Mouse (Mus musculus): ENCODE measurements around the gene Tarbp2.

The Tarbp2 gene

GRCm38 (mm10) chr15:102502254-102502840 is 15.6 kb upstream of the Tarbp2 start:
- Histone ChIP-seq H3K4me3 (replicated peaks; ENCODE audit: low read length) (no peak overlapping the region), H3K9me3 (ENCODE audit: low read length) (no peaks in the 10 kb centered on the region), H3K36me3 (ENCODE audit: insufficient read depth, low read length) (peaks cover 98% of the 10 kb centered on the region), H3K4me1 (replicated peaks; ENCODE audit: low read depth, low read length) (peaks cover 77% of the 10 kb centered on the region), H3K27me3 (ENCODE audit: insufficient read depth, low read length) (no peaks in the 10 kb centered on the region)
- TF ChIP-seq CTCF (conservative IDR thresholded peaks at IDR 0.05; ENCODE audit: low read length) (no peak), NANOG (IDR thresholded peaks at IDR 0.05; ENCODE audit: borderline replicate concordance, low read length) (no peak), POU5F1 (IDR thresholded peaks at IDR 0.05; ENCODE audit: borderline replicate concordance, low read length) (no peak)

GRCm38 (mm10) chr15:102503447-102503846 is 14.5 kb upstream of the Tarbp2 start, which contains the start of gene Gm10337:
TSS of gene Gm10337 (plus strand) at chr15:102503722.
- no peak within 1 kb of the TSS for H3K4me3 ChIP-seq (replicated peaks; ENCODE audit: low read length)
- H3K4me1 ChIP-seq (replicated peaks; ENCODE audit: low read depth, low read length), result peaks cover 81% of the 10 kb centered on the region
- H3K36me3 ChIP-seq (ENCODE audit: insufficient read depth, low read length), result peaks cover 97% of the 10 kb centered on the region
- H3K27me3 ChIP-seq (ENCODE audit: insufficient read depth, low read length), result no peaks in the 10 kb centered on the region
- no peaks in the 10 kb centered on the region for H3K9me3 ChIP-seq (ENCODE audit: low read length)
- no peak for TF ChIP-seq POU5F1 (IDR thresholded peaks at IDR 0.05; ENCODE audit: borderline replicate concordance, low read length)
- no peak for TF ChIP-seq CTCF (conservative IDR thresholded peaks at IDR 0.05; ENCODE audit: low read length)
- no peak for TF ChIP-seq NANOG (IDR thresholded peaks at IDR 0.05; ENCODE audit: borderline replicate concordance, low read length)

- H3K36me3 ChIP-seq (ENCODE audit: insufficient read depth, low read length), result peaks cover 97% of the 10 kb centered on the region
- no peaks in the 10 kb centered on the region for H3K27me3 ChIP-seq (ENCODE audit: insufficient read depth, low read length)
- no peaks in the 10 kb centered on the region for H3K9me3 ChIP-seq (ENCODE audit: low read length)
- TF ChIP-seq NANOG (IDR thresholded peaks at IDR 0.05; ENCODE audit: borderline replicate concordance, low read length), result no peak
- TF ChIP-seq CTCF (conservative IDR thresholded peaks at IDR 0.05; ENCODE audit: low read length), result no peak
- TF ChIP-seq POU5F1 (IDR thresholded peaks at IDR 0.05; ENCODE audit: borderline replicate concordance, low read length), result no peak
- no peak overlapping the region for H3K4me3 ChIP-seq (replicated peaks; ENCODE audit: low read length)
- H3K4me1 ChIP-seq (replicated peaks; ENCODE audit: low read depth, low read length), result peaks cover 85% of the 10 kb centered on the region
Measured at GRCm38 (mm10) chr15:102503924-102504782, 13.8 kb upstream of the Tarbp2 start.

GRCm38 (mm10) chr15:102505073-102505769 is 12.8 kb upstream of the Tarbp2 start:
- Histone ChIP-seq H3K4me1 (replicated peaks; ENCODE audit: low read depth, low read length) (peaks cover 90% of the 10 kb centered on the region), H3K4me3 (replicated peaks; ENCODE audit: low read length) (no peak overlapping the region), H3K9me3 (ENCODE audit: low read length) (no peaks in the 10 kb centered on the region), H3K36me3 (ENCODE audit: insufficient read depth, low read length) (peaks cover 86% of the 10 kb centered on the region), H3K27me3 (ENCODE audit: insufficient read depth, low read length) (no peaks in the 10 kb centered on the region)
- TF ChIP-seq CTCF (conservative IDR thresholded peaks at IDR 0.05; ENCODE audit: low read length) (no peak), NANOG (IDR thresholded peaks at IDR 0.05; ENCODE audit: borderline replicate concordance, low read length) (no peak), POU5F1 (IDR thresholded peaks at IDR 0.05; ENCODE audit: borderline replicate concordance, low read length) (no peak)

GRCm38 (mm10) chr15:102505770-102506463 is 12.1 kb upstream of the Tarbp2 start:
- peaks cover 79% of the 10 kb centered on the region for H3K36me3 ChIP-seq (ENCODE audit: insufficient read depth, low read length)
- H3K4me3 ChIP-seq (replicated peaks; ENCODE audit: low read length), result no peak overlapping the region
- TF ChIP-seq POU5F1 (IDR thresholded peaks at IDR 0.05; ENCODE audit: borderline replicate concordance, low read length) (no peak), CTCF (conservative IDR thresholded peaks at IDR 0.05; ENCODE audit: low read length) (no peak), NANOG (IDR thresholded peaks at IDR 0.05; ENCODE audit: borderline replicate concordance, low read length) (no peak)
- H3K27me3 ChIP-seq (ENCODE audit: insufficient read depth, low read length), result no peaks in the 10 kb centered on the region
- H3K4me1 ChIP-seq (replicated peaks; ENCODE audit: low read depth, low read length), result peaks cover 85% of the 10 kb centered on the region
- H3K9me3 ChIP-seq (ENCODE audit: low read length), result no peaks in the 10 kb centered on the region

- Histone ChIP-seq H3K27me3 (ENCODE audit: insufficient read depth, low read length) (no peaks in the 10 kb centered on the region), H3K9me3 (ENCODE audit: low read length) (no peaks in the 10 kb centered on the region), H3K4me3 (replicated peaks; ENCODE audit: low read length) (no peak overlapping the region), H3K4me1 (replicated peaks; ENCODE audit: low read depth, low read length) (peaks cover 85% of the 10 kb centered on the region), H3K36me3 (ENCODE audit: insufficient read depth, low read length) (peaks cover 74% of the 10 kb centered on the region)
- TF ChIP-seq POU5F1 (IDR thresholded peaks at IDR 0.05; ENCODE audit: borderline replicate concordance, low read length) (no peak), NANOG (IDR thresholded peaks at IDR 0.05; ENCODE audit: borderline replicate concordance, low read length) (no peak), CTCF (conservative IDR thresholded peaks at IDR 0.05; ENCODE audit: low read length) (no peak)
Measured at GRCm38 (mm10) chr15:102506464-102506830, 11.5 kb upstream of the Tarbp2 start.

GRCm38 (mm10) chr15:102506864-102507263 is 11.1 kb upstream of the Tarbp2 start:
- TF ChIP-seq CTCF (conservative IDR thresholded peaks at IDR 0.05; ENCODE audit: low read length), result no peak
- TF ChIP-seq NANOG (IDR thresholded peaks at IDR 0.05; ENCODE audit: borderline replicate concordance, low read length), result no peak
- TF ChIP-seq POU5F1 (IDR thresholded peaks at IDR 0.05; ENCODE audit: borderline replicate concordance, low read length), result no peak
- Histone ChIP-seq H3K36me3 (ENCODE audit: insufficient read depth, low read length) (peaks cover 70% of the 10 kb centered on the region), H3K4me3 (replicated peaks; ENCODE audit: low read length) (no peak overlapping the region), H3K9me3 (ENCODE audit: low read length) (no peaks in the 10 kb centered on the region), H3K27me3 (ENCODE audit: insufficient read depth, low read length) (no peaks in the 10 kb centered on the region), H3K4me1 (replicated peaks; ENCODE audit: low read depth, low read length) (peaks cover 85% of the 10 kb centered on the region)

- H3K9me3 ChIP-seq (ENCODE audit: low read length), result no peaks in the 10 kb centered on the region
- H3K27me3 ChIP-seq (ENCODE audit: insufficient read depth, low read length), result no peaks in the 10 kb centered on the region
- peaks cover 63% of the 10 kb centered on the region for H3K36me3 ChIP-seq (ENCODE audit: insufficient read depth, low read length)
- TF ChIP-seq POU5F1 (IDR thresholded peaks at IDR 0.05; ENCODE audit: borderline replicate concordance, low read length) (no peak), NANOG (IDR thresholded peaks at IDR 0.05; ENCODE audit: borderline replicate concordance, low read length) (no peak), CTCF (conservative IDR thresholded peaks at IDR 0.05; ENCODE audit: low read length) (no peak)
- no peak overlapping the region for H3K4me3 ChIP-seq (replicated peaks; ENCODE audit: low read length)
- H3K4me1 ChIP-seq (replicated peaks; ENCODE audit: low read depth, low read length), result peaks cover 85% of the 10 kb centered on the region
Measured at GRCm38 (mm10) chr15:102507561-102507960, 10.4 kb upstream of the Tarbp2 start.

All from E14TG2a.4 (cell line).